Comparison of ENCODE assay signal across 8 mouse cellular contexts in the genomic region with DNA sequence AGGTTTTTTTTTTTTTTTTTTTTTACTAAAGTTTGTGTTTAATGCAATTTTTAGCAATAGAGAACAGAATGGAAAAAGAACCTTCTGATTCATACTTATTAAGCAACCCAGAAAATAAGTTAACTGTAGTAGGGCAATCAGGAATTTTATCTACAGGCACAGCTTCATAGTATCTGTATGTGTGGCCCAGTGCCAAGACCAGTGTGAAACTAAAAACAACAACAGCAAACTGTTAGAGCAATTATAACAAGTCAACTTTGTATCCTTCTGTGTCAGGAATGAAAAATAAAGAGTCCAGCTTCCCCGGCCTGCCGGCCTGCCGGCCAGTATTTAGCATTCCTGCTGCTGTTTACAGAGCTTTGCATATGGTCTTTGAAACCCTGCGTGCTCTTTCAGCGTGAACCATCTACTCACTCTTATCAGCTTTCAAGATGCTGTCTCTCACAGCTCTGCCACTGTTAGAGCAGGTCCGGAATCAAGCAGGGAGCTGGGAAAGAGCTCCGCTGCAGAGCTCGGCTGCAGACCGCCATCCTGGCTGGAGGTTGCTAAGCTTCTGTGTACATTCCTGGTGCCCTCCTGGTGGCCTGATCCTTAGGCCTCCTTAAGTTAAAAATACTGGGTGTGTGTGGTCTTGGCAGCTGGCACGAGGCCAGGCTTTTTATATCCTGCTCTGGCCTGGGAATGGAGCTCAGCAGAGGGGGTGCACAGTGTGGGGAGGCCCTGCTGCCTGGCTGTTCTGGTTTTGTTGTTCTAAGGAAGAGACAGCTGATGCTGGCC.
A peak's percentile ranks its signal among the peaks of the same experiment; 100 is the strongest.
DNase-seq lines count a peak whose midpoint lies in the region; ATAC-seq lines count a peak whose summit lies in the region.

No protein-coding gene starts in this region.

- peak; percentile 78 for ATAC-seq in forebrain, embryonic 14.5 days
- ATAC-seq in hematopoietic stem cell, adult 5-6 weeks (replicated peaks in 1 of 2; ENCODE audit: insufficient read depth in 1 of 2, low FRiP score in 2 of 2, low TSS enrichment in 1 of 2, low read depth in 1 of 2, poor library complexity in 2 of 2, severe bottlenecking in 2 of 2): peak; percentile 9 to 15; a peak in 1 of 4 replicates
- peak; percentile 80 for ATAC-seq in limb, embryonic 11.5 days (ENCODE audit: insufficient number of reproducible peaks, low FRiP score, low TSS enrichment, low read depth)
- peak; percentile 88 for ATAC-seq in midbrain, embryonic 11.5 days (ENCODE audit: low FRiP score)
- ATAC-seq in stomach, embryonic 14.5 days (ENCODE audit: insufficient number of reproducible peaks, insufficient read depth, low FRiP score, low read depth): peak; percentile 88

- peaks cover 31% of the 10 kb centered on the region for H3K4me1 ChIP-seq in forebrain, embryonic 14.5 days (ENCODE audit: control insufficient read depth, insufficient read depth, low read length)
- peaks cover 40% of the 10 kb centered on the region for H3K4me1 ChIP-seq in limb, embryonic 11.5 days (ENCODE audit: control insufficient read depth, insufficient read depth, low read length)
- H3K4me1 ChIP-seq in midbrain, embryonic 11.5 days (ENCODE audit: control insufficient read depth, insufficient read depth, low read length): peaks cover 38% of the 10 kb centered on the region
- H3K4me1 ChIP-seq in stomach, embryonic 14.5 days (ENCODE audit: control insufficient read depth, insufficient read depth, low read length): peaks cover 64% of the 10 kb centered on the region

- H3K27ac ChIP-seq in forebrain, embryonic 14.5 days (ENCODE audit: low read depth, low read length): peak overlapping the region; percentile 60
- H3K27ac ChIP-seq in limb, embryonic 11.5 days (replicated peaks; ENCODE audit: low read depth, low read length): peak overlapping the region; percentile 61; the same call in 1 of the 2 replicates
- H3K27ac ChIP-seq in midbrain, embryonic 11.5 days (ENCODE audit: low read depth, low read length): no peak overlapping the region
- peak overlapping the region; percentile 41; the same call in 1 of the 2 replicates for H3K27ac ChIP-seq in stomach, embryonic 14.5 days (ENCODE audit: low read length)

- WGBS in forebrain, embryonic 14.5 days: 1% methylated on average over 10 of the region's 10 CpGs
- 5% methylated on average over 10 of the region's 10 CpGs for WGBS in limb, embryonic 11.5 days
- WGBS in midbrain, embryonic 11.5 days: 2% methylated on average over 10 of the region's 10 CpGs
- WGBS in stomach, embryonic 14.5 days: 4% methylated on average over 10 of the region's 10 CpGs

- no peaks in the 10 kb centered on the region for H3K9me3 ChIP-seq in forebrain, embryonic 14.5 days (replicated peaks; ENCODE audit: control insufficient read depth, low read length)
- no peaks in the 10 kb centered on the region for H3K9me3 ChIP-seq in limb, embryonic 11.5 days (ENCODE audit: control insufficient read depth, low read length)
- no peaks in the 10 kb centered on the region for H3K9me3 ChIP-seq in midbrain, embryonic 11.5 days (ENCODE audit: control insufficient read depth, low read length)
- no peaks in the 10 kb centered on the region for H3K9me3 ChIP-seq in stomach, embryonic 14.5 days (ENCODE audit: control insufficient read depth, low read depth, low read length)

- H3K9ac ChIP-seq in forebrain, embryonic 14.5 days (ENCODE audit: low read length): peak overlapping the region; percentile 35; the same call in 1 of the 2 replicates
- no peak overlapping the region for H3K9ac ChIP-seq in limb, embryonic 11.5 days (ENCODE audit: low read length)
- H3K9ac ChIP-seq in midbrain, embryonic 11.5 days (ENCODE audit: low read length): peak overlapping the region; percentile 34; the same call in 1 of the 2 replicates
- no peak overlapping the region for H3K9ac ChIP-seq in stomach, embryonic 14.5 days (replicated peaks; ENCODE audit: low read depth, low read length)

- peak overlapping the region; percentile 29; the same call in 1 of the 2 replicates for H3K4me2 ChIP-seq in forebrain, embryonic 14.5 days (ENCODE audit: low read length)
- peak overlapping the region; percentile 15; the same call in 1 of the 2 replicates for H3K4me2 ChIP-seq in limb, embryonic 11.5 days (ENCODE audit: low read depth, severe bottlenecking)
- H3K4me2 ChIP-seq in midbrain, embryonic 11.5 days: peak overlapping the region; percentile 3; the same call in 1 of the 2 replicates
- H3K4me2 ChIP-seq in stomach, embryonic 14.5 days (replicated peaks; ENCODE audit: low read depth, low read length): peak overlapping the region; percentile 7

- no peaks in the 10 kb centered on the region for H3K27me3 ChIP-seq in forebrain, embryonic 14.5 days (replicated peaks; ENCODE audit: control insufficient read depth, insufficient read depth, low read length)
- H3K27me3 ChIP-seq in limb, embryonic 11.5 days (ENCODE audit: control insufficient read depth, insufficient read depth, low read length): no peaks in the 10 kb centered on the region
- no peaks in the 10 kb centered on the region; the same call in 1 of the 2 replicates for H3K27me3 ChIP-seq in midbrain, embryonic 11.5 days (ENCODE audit: control insufficient read depth, insufficient read depth, low read length)
- H3K27me3 ChIP-seq in stomach, embryonic 14.5 days (ENCODE audit: control insufficient read depth, insufficient read depth, low read length): no peaks in the 10 kb centered on the region

- H3K36me3 ChIP-seq in forebrain, embryonic 14.5 days (ENCODE audit: control insufficient read depth, insufficient read depth, low read length): no peaks in the 10 kb centered on the region
- no peaks in the 10 kb centered on the region for H3K36me3 ChIP-seq in limb, embryonic 11.5 days (ENCODE audit: control insufficient read depth, insufficient read depth, low read length)
- H3K36me3 ChIP-seq in midbrain, embryonic 11.5 days (ENCODE audit: control insufficient read depth, insufficient read depth, low read length): no peaks in the 10 kb centered on the region
- no peaks in the 10 kb centered on the region; the same call in 1 of the 2 replicates for H3K36me3 ChIP-seq in stomach, embryonic 14.5 days (ENCODE audit: control insufficient read depth, insufficient read depth, low read length)

- H3K4me3 ChIP-seq in forebrain, embryonic 14.5 days (ENCODE audit: low read depth, low read length): no peak overlapping the region
- H3K4me3 ChIP-seq in limb, embryonic 11.5 days (ENCODE audit: low read depth, low read length): no peak overlapping the region
- no peak overlapping the region for H3K4me3 ChIP-seq in midbrain, embryonic 11.5 days (ENCODE audit: low read depth, low read length)
- H3K4me3 ChIP-seq in stomach, embryonic 14.5 days (ENCODE audit: low read depth, low read length): 0 out of 2 replicates have a peak overlapping the region, but pooled peaks have one; percentile 0

- DNase-seq in NIH3T3 (ENCODE audit: low read depth): peak; percentile 78
- DNase-seq in cerebellum, adult 11 months: peak; percentile 47
- DNase-seq in forebrain, embryonic 14.5 days (ENCODE audit: low spot score): peak; percentile 77
- DNase-seq in limb, embryonic 11.5 days (ENCODE audit: low spot score): peak; percentile 83
- peak; percentile 96 for DNase-seq in midbrain, embryonic 11.5 days (ENCODE audit: low spot score, missing footprints)
- no peak for DNase-seq in thymus, postnatal 25 days

Comparison
In these comparisons a context has a peak if more than half of its experiments do, and no peak if none do; other contexts are left out.
1. ATAC-seq: peak in every context shown above with its lines; median percentile 88 in midbrain, embryonic 11.5 days; 88 in stomach, embryonic 14.5 days; 80 in limb, embryonic 11.5 days; 78 in forebrain, embryonic 14.5 days; 12 in hematopoietic stem cell, adult 5-6 weeks.
2. H3K9ac ChIP-seq: peak in forebrain, embryonic 14.5 days (single experiment) and midbrain, embryonic 11.5 days (single experiment); none in limb, embryonic 11.5 days (single experiment) and stomach, embryonic 14.5 days (single experiment).
3. Peak in every context shown above with its lines, with median percentiles within 50 percentile points of each other: H3K4me2 ChIP-seq.